Mouse (Mus musculus) cerebellum, adult 9-10 months (tissue): ENCODE data around the gene Rapgef5.

Source experiments
- DNase-seq: peaks from one replicate; pipeline ENCODE4 v3.0.0; 2022

Rapgef5 gene

GRCm38 (mm10) chr12:117678916-117679315, 162.6 kb downstream of the Rapgef5 start:
- no peak for DNase-seq

- no peak for DNase-seq
These were observed 163.5 kb downstream of the Rapgef5 start for GRCm38 (mm10) chr12:117679795-117680194.

- no peak for DNase-seq
These were observed 165.0 kb downstream of the Rapgef5 start for GRCm38 (mm10) chr12:117681273-117681672.

- no peak for DNase-seq
These were observed 167.1 kb downstream of the Rapgef5 start for GRCm38 (mm10) chr12:117683377-117683776.

GRCm38 (mm10) chr12:117683984-117684383, 167.7 kb downstream of the Rapgef5 start:
- DNase-seq, result no peak

GRCm38 (mm10) chr12:117684788-117685187, 168.5 kb downstream of the Rapgef5 start:
- no peak for DNase-seq

GRCm38 (mm10) chr12:117685336-117685735, 169.1 kb downstream of the Rapgef5 start:
- no peak for DNase-seq

- DNase-seq, result no peak
These were observed 170.5 kb downstream of the Rapgef5 start for GRCm38 (mm10) chr12:117686732-117687131.

- DNase-seq, result peak; percentile 34
These were observed 172.6 kb downstream of the Rapgef5 start for GRCm38 (mm10) chr12:117688655-117689548.

GRCm38 (mm10) chr12:117691336-117691735, 175.1 kb downstream of the Rapgef5 start:
- DNase-seq, result no peak

- no peak for DNase-seq
These were observed 176.5 kb downstream of the Rapgef5 start for GRCm38 (mm10) chr12:117692775-117693174.

GRCm38 (mm10) chr12:117699950-117700665, 183.8 kb downstream of the Rapgef5 start:
- DNase-seq, result no peak

- DNase-seq, result no peak
These were observed 184.6 kb downstream of the Rapgef5 start for GRCm38 (mm10) chr12:117700927-117701326.

GRCm38 (mm10) chr12:117702291-117702690, 186.0 kb downstream of the Rapgef5 start:
- DNase-seq, result no peak

GRCm38 (mm10) chr12:117702928-117703327, 186.6 kb downstream of the Rapgef5 start:
- DNase-seq, result no peak

GRCm38 (mm10) chr12:117703413-117703812, 187.1 kb downstream of the Rapgef5 start:
- DNase-seq, result no peak

GRCm38 (mm10) chr12:117705308-117705707, 189.0 kb downstream of the Rapgef5 start:
- DNase-seq, result no peak

GRCm38 (mm10) chr12:117709280-117709679, 193.0 kb downstream of the Rapgef5 start:
- DNase-seq, result no peak

GRCm38 (mm10) chr12:117712474-117712873, 196.2 kb downstream of the Rapgef5 start:
- DNase-seq, result no peak

- DNase-seq, result no peak
These were observed 197.3 kb downstream of the Rapgef5 start for GRCm38 (mm10) chr12:117713616-117714015.

GRCm38 (mm10) chr12:117720794-117721747, 204.8 kb downstream of the Rapgef5 start:
- no peak for DNase-seq

GRCm38 (mm10) chr12:117721748-117722150, 205.5 kb downstream of the Rapgef5 start:
- DNase-seq, result no peak

GRCm38 (mm10) chr12:117725011-117725410, 208.7 kb downstream of the Rapgef5 start:
- no peak for DNase-seq
